Comparison of ENCODE assay signal across 16 mouse cellular contexts in genomic region chr12:104003238-104003612, GRCm38 (mm10). TPM values are rescaled to one million over a fixed set of nuclear protein-coding genes. Genes with fewer than 3 reads are reported as not detected.
DNase-seq lines count a peak whose midpoint lies in the region; ATAC-seq lines count a peak whose summit lies in the region.
"Had no signal": no experiment of that assay in that cellular context is flagged by ENCODE, and none has a peak within 500 bp of the region (broad histone marks: within the 10 kb centered on the region; RNA-seq: fewer than 3 reads in every experiment).

No protein-coding gene starts in this region.

- ATAC-seq in heart, embryonic 13.5 days (ENCODE audit: extremely low read depth, insufficient number of reproducible peaks, low FRiP score, low TSS enrichment): no peak
- peak; percentile 63 for ATAC-seq in lung, embryonic 16.5 days (ENCODE audit: low read depth)
- peak; percentile 77 for ATAC-seq in common myeloid progenitor, adult 5-6 weeks (replicated peaks; ENCODE audit: low read depth, poor library complexity, severe bottlenecking)
- peak; percentile 71 for ATAC-seq in megakaryocyte progenitor cell, adult 5-6 weeks (replicated peaks; ENCODE audit: poor library complexity)
- ATAC-seq in hindbrain, embryonic 16.5 days: no peak
- ATAC-seq: CD4-positive, CD25-positive, alpha-beta regulatory T cell, adult 4 months; hindbrain, postnatal 0 days had no signal

- no peak overlapping the region for H3K9ac ChIP-seq in heart, embryonic 13.5 days
- H3K9ac ChIP-seq in lung, embryonic 16.5 days (ENCODE audit: low read length): no peak overlapping the region
- H3K9ac ChIP-seq in hindbrain, embryonic 16.5 days (ENCODE audit: low read depth, low read length): no peak overlapping the region
- H3K9ac ChIP-seq: midbrain, embryonic 12.5 days; neural tube, embryonic 15.5 days had no signal

- peaks cover 7% of the 10 kb centered on the region; the same call in 1 of the 2 replicates for H3K9me3 ChIP-seq in heart, embryonic 13.5 days
- 0 out of 2 replicates have a peak, but pooled peaks cover 2% of the 10 kb centered on the region for H3K9me3 ChIP-seq in lung, embryonic 16.5 days (ENCODE audit: control insufficient read depth, low read length)
- no peaks in the 10 kb centered on the region for H3K9me3 ChIP-seq in hindbrain, embryonic 16.5 days (ENCODE audit: control insufficient read depth, low read length)
- H3K9me3 ChIP-seq: midbrain, embryonic 12.5 days; neural tube, embryonic 15.5 days had no signal

- H3K4me2 ChIP-seq in heart, embryonic 13.5 days: peak overlapping the region; percentile 35
- no peak overlapping the region; the same call in 1 of the 2 replicates for H3K4me2 ChIP-seq in lung, embryonic 16.5 days (ENCODE audit: low read depth, low read length)
- no peak overlapping the region for H3K4me2 ChIP-seq in hindbrain, embryonic 16.5 days (ENCODE audit: low read length)
- H3K4me2 ChIP-seq: midbrain, embryonic 12.5 days; neural tube, embryonic 15.5 days had no signal

- peaks cover 35% of the 10 kb centered on the region for H3K27me3 ChIP-seq in heart, embryonic 13.5 days (replicated peaks)
- H3K27me3 ChIP-seq in lung, embryonic 16.5 days (ENCODE audit: control insufficient read depth, insufficient read depth, low read depth, low read length): no peaks in the 10 kb centered on the region
- H3K27me3 ChIP-seq in hindbrain, embryonic 16.5 days (replicated peaks; ENCODE audit: control insufficient read depth, insufficient read depth, low read length): no peaks in the 10 kb centered on the region
- H3K27me3 ChIP-seq: midbrain, embryonic 12.5 days; neural tube, embryonic 15.5 days had no signal

- no peak overlapping the region for H3K4me3 ChIP-seq in heart, embryonic 13.5 days
- no peak overlapping the region for H3K4me3 ChIP-seq in lung, embryonic 16.5 days (ENCODE audit: low read length)
- no peak overlapping the region for H3K4me3 ChIP-seq in hindbrain, embryonic 16.5 days (ENCODE audit: low read length)
- H3K4me3 ChIP-seq: erythroblast, embryonic 14.5 days; midbrain, embryonic 12.5 days; neural tube, embryonic 15.5 days had no signal

- intact Hi-C loops in heart, postnatal 36 days (cut with DNase I): no loop called here

- DNase-seq in heart, postnatal 36 days: no peak
- no peak for DNase-seq in lung, postnatal 4 days
- no peak for DNase-seq in gastrocnemius, adult 18-20 months (ENCODE audit: low spot score)
- DNase-seq: cerebellum, adult 9-10 months; right cerebral cortex, postnatal 14 days had no signal

- H3K36me3 ChIP-seq in heart, embryonic 13.5 days: no peaks in the 10 kb centered on the region
- no peaks in the 10 kb centered on the region for H3K36me3 ChIP-seq in lung, embryonic 16.5 days (ENCODE audit: control insufficient read depth, insufficient read depth, low read length)
- no peaks in the 10 kb centered on the region for H3K36me3 ChIP-seq in hindbrain, embryonic 16.5 days (ENCODE audit: control insufficient read depth, insufficient read depth, low read length)
- H3K36me3 ChIP-seq: midbrain, embryonic 12.5 days; neural tube, embryonic 15.5 days had no signal

- peaks cover 24% of the 10 kb centered on the region for H3K4me1 ChIP-seq in heart, embryonic 13.5 days
- H3K4me1 ChIP-seq in lung, embryonic 16.5 days (replicated peaks; ENCODE audit: control insufficient read depth, insufficient read depth, low read length): peaks cover 15% of the 10 kb centered on the region
- H3K4me1 ChIP-seq in hindbrain, embryonic 16.5 days (ENCODE audit: control insufficient read depth, insufficient read depth, low read depth, low read length): no peaks in the 10 kb centered on the region
- H3K4me1 ChIP-seq: midbrain, embryonic 12.5 days; neural tube, embryonic 15.5 days had no signal

- H3K27ac ChIP-seq in heart, embryonic 13.5 days (replicated peaks): peak overlapping the region; percentile 83
- peak overlapping the region; percentile 76 for H3K27ac ChIP-seq in lung, embryonic 16.5 days (ENCODE audit: low read length)
- no peak overlapping the region for H3K27ac ChIP-seq in hindbrain, embryonic 16.5 days (ENCODE audit: low read depth, low read length)
- H3K27ac ChIP-seq: hindbrain, postnatal 0 days; midbrain, embryonic 12.5 days; neural tube, embryonic 15.5 days had no signal

- 34% methylated on average over 4 of the region's 4 CpGs for WGBS in heart, embryonic 13.5 days
- 15% methylated on average over 4 of the region's 4 CpGs for WGBS in lung, embryonic 16.5 days
- 68% methylated on average over 4 of the region's 4 CpGs for WGBS in hindbrain, embryonic 16.5 days

RNA-seq across cellular contexts. Expression of gene Serpina9, which starts 10.3 kb away (rescaled TPM):
- polyA plus RNA-seq in heart, embryonic 13.5 days (2015; fragmentation: Nextera tagmentation; extraction: Ambion mirVana): 0.55 and 0.72 TPM in 2 replicates
- total RNA-seq in heart, postnatal 36 days (2021): not detected
- polyA plus RNA-seq in lung, embryonic 16.5 days (2015; fragmentation: Nextera tagmentation; extraction: Ambion mirVana): 0.38 and 1.1 TPM in 2 replicates
- total RNA-seq in common myeloid progenitor, adult 5-6 weeks (2017): not detected in 2 replicates
- total RNA-seq in megakaryocyte progenitor cell, adult 5-6 weeks (2015): not detected in 2 replicates
- total RNA-seq in megakaryocyte progenitor cell, adult 5-6 weeks (2017): not detected in 2 replicates
- not detected for total RNA-seq in gastrocnemius, adult 18-20 months (2021)
- polyA plus RNA-seq in hindbrain, embryonic 16.5 days (2015; fragmentation: Nextera tagmentation; extraction: Ambion mirVana): 0.09 and 0.27 TPM in 2 replicates
- total RNA-seq: hindbrain, postnatal 0 days had no signal
- polyA plus RNA-seq: erythroblast, embryonic 14.5 days; neural tube, embryonic 15.5 days had no signal

RNA-seq across cellular contexts. Expression of gene Serpina11, which starts 13.5 kb away (rescaled TPM):
- 0.17 TPM in 1 of 2 replicates, not detected in the other for polyA plus RNA-seq in heart, embryonic 13.5 days (2015; fragmentation: Nextera tagmentation; extraction: Ambion mirVana)
- total RNA-seq in heart, postnatal 36 days (2021): not detected
- 0.14 TPM in 1 of 2 replicates, not detected in the other for polyA plus RNA-seq in lung, embryonic 16.5 days (2015; fragmentation: Nextera tagmentation; extraction: Ambion mirVana)
- not detected in 2 replicates for total RNA-seq in common myeloid progenitor, adult 5-6 weeks (2017)
- total RNA-seq in megakaryocyte progenitor cell, adult 5-6 weeks (2015): 0.22 TPM in 1 of 2 replicates, not detected in the other
- not detected in 2 replicates for total RNA-seq in megakaryocyte progenitor cell, adult 5-6 weeks (2017)
- not detected for total RNA-seq in gastrocnemius, adult 18-20 months (2021)
- not detected in 2 replicates for polyA plus RNA-seq in hindbrain, embryonic 16.5 days (2015; fragmentation: Nextera tagmentation; extraction: Ambion mirVana)
- total RNA-seq: hindbrain, postnatal 0 days had no signal
- polyA plus RNA-seq: CD4-positive, CD25-positive, alpha-beta regulatory T cell, adult 4 months; erythroblast, embryonic 14.5 days; limb, embryonic 14.5 days; midbrain, embryonic 12.5 days; neural tube, embryonic 15.5 days had no signal

RNA-seq across cellular contexts. Expression of gene Serpina12, which starts 41.0 kb away (rescaled TPM):
- 0.04 TPM in 1 of 2 replicates, not detected in the other for polyA plus RNA-seq in heart, embryonic 13.5 days (2015; fragmentation: Nextera tagmentation; extraction: Ambion mirVana)
- total RNA-seq in heart, postnatal 36 days (2021): not detected
- polyA plus RNA-seq in lung, embryonic 16.5 days (2015; fragmentation: Nextera tagmentation; extraction: Ambion mirVana): 0.14 TPM in 1 of 2 replicates, not detected in the other
- 0.05 TPM in 1 of 2 replicates, not detected in the other for total RNA-seq in common myeloid progenitor, adult 5-6 weeks (2017)
- 0.24 TPM in 1 of 2 replicates, not detected in the other for total RNA-seq in megakaryocyte progenitor cell, adult 5-6 weeks (2015)
- 0.30 TPM in 1 of 2 replicates, not detected in the other for total RNA-seq in megakaryocyte progenitor cell, adult 5-6 weeks (2017)
- total RNA-seq in gastrocnemius, adult 18-20 months (2021): not detected
- not detected in 2 replicates for polyA plus RNA-seq in hindbrain, embryonic 16.5 days (2015; fragmentation: Nextera tagmentation; extraction: Ambion mirVana)
- total RNA-seq: hindbrain, postnatal 0 days had no signal
- polyA plus RNA-seq: erythroblast, embryonic 14.5 days; hindbrain, postnatal 0 days; limb, embryonic 14.5 days; midbrain, embryonic 12.5 days; neural tube, embryonic 15.5 days had no signal

RNA-seq across cellular contexts. Expression of gene Serpina1e, which starts 44.5 kb away (rescaled TPM):
- polyA plus RNA-seq in heart, embryonic 13.5 days (2015; fragmentation: Nextera tagmentation; extraction: Ambion mirVana): 1.4 and 3.8 TPM in 2 replicates
- total RNA-seq in heart, postnatal 36 days (2021): under 1 TPM in 1 of 2 experiments, not detected in 1; 0.28 TPM
- 0.85 and 7.3 TPM in 2 replicates for polyA plus RNA-seq in lung, embryonic 16.5 days (2015; fragmentation: Nextera tagmentation; extraction: Ambion mirVana)
- not detected in 2 replicates for total RNA-seq in common myeloid progenitor, adult 5-6 weeks (2017)
- not detected in 2 replicates for total RNA-seq in megakaryocyte progenitor cell, adult 5-6 weeks (2015)
- total RNA-seq in megakaryocyte progenitor cell, adult 5-6 weeks (2017): not detected in 2 replicates
- total RNA-seq in gastrocnemius, adult 18-20 months (2021): under 1 TPM in 1 of 2 experiments, not detected in 1; 0.47 TPM
- not detected in 2 replicates for polyA plus RNA-seq in hindbrain, embryonic 16.5 days (2015; fragmentation: Nextera tagmentation; extraction: Ambion mirVana)
- total RNA-seq: hindbrain, postnatal 0 days had no signal
- polyA plus RNA-seq: CD4-positive, CD25-positive, alpha-beta regulatory T cell, adult 4 months; erythroblast, embryonic 14.5 days; hindbrain, postnatal 0 days; midbrain, embryonic 12.5 days had no signal

Comparison
In these comparisons a context has a peak if more than half of its experiments do, and no peak if none do; other contexts are left out.
1. ATAC-seq: peak in lung, embryonic 16.5 days (single experiment), common myeloid progenitor, adult 5-6 weeks (single experiment) and megakaryocyte progenitor cell, adult 5-6 weeks (single experiment); none in heart, embryonic 13.5 days (single experiment) and hindbrain, embryonic 16.5 days (single experiment).